Mouse (Mus musculus): Measurements from ENCODE around the gene Kctd11. TPM values are rescaled to one million over a fixed set of nuclear protein-coding genes. Genes with fewer than 3 reads are reported as not detected.
"Not testable (repeated sequence)": the region's sequence is repeated elsewhere in the genome, so short reads cannot be mapped to it uniquely, and the experiment has no call there.

Gene Kctd11
- polyA plus RNA-seq, 1 experiment from 2014 or later = 3.3 TPM

DNA sequence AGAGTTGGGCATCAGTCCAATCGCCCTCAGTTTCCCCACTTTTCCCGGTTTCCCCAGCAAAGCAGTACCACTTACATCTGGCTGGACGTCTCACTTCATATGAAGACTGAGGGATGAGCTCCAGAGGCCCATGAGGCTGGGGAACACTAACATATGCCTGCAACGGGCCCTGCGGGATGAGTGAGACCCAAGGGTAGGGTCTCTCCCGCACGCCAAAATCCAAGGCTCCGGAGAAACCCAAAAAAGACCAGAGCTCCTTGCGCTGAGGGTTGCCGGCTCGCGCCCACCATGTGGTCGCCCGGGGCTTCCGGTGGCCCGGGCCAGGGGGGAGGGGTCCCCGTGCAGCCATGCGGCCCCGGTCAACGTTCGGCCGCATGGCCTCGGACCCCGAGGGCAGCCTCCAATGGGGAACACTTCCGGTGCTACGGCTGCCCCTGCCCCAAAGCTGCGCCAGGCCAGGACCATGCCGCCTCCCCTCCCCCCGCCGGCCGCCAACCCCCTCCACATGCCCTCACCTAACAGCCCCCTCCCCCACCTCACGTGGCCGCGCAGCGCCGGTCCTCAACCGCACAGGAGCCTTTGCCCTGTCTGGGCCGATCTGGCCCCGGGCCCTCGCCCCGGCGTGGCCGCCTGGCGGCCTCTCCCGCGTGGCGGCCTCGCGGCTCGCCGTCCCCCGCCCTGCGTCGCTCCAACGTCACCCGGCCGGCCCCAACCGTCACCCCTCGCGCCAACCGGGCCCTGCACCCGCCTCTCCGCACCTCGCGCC is 39.2 kb upstream of the Kctd11 start:
- under 1% methylated on average over 64 of the region's 65 CpGs for WGBS (ENCODE audit: insufficient replicate concordance)
- H3K9ac ChIP-seq (ENCODE audit: low read depth, low read length) = peak overlapping the region; percentile 99
- no peak for ATAC-seq (replicated peaks; ENCODE audit: insufficient number of reproducible peaks, low FRiP score, low TSS enrichment)
- H3K4me1 ChIP-seq (ENCODE audit: control insufficient read depth, insufficient read depth, low read length) = peaks cover 23% of the 10 kb centered on the region
- no peaks in the 10 kb centered on the region for H3K27me3 ChIP-seq (ENCODE audit: control insufficient read depth, insufficient read depth, low read length)
- H3K9me3 ChIP-seq (replicated peaks; ENCODE audit: control insufficient read depth, low read length) = no peaks in the 10 kb centered on the region
- peak overlapping the region; percentile 72 for H3K4me2 ChIP-seq
- peak overlapping the region; percentile 98 for H3K27ac ChIP-seq (ENCODE audit: low read depth, low read length)
- peaks cover 20% of the 10 kb centered on the region for H3K36me3 ChIP-seq (ENCODE audit: control insufficient read depth, insufficient read depth, low read length)
- peak overlapping the region; percentile 95 for H3K4me3 ChIP-seq (ENCODE audit: low read depth, low read length)

DNA sequence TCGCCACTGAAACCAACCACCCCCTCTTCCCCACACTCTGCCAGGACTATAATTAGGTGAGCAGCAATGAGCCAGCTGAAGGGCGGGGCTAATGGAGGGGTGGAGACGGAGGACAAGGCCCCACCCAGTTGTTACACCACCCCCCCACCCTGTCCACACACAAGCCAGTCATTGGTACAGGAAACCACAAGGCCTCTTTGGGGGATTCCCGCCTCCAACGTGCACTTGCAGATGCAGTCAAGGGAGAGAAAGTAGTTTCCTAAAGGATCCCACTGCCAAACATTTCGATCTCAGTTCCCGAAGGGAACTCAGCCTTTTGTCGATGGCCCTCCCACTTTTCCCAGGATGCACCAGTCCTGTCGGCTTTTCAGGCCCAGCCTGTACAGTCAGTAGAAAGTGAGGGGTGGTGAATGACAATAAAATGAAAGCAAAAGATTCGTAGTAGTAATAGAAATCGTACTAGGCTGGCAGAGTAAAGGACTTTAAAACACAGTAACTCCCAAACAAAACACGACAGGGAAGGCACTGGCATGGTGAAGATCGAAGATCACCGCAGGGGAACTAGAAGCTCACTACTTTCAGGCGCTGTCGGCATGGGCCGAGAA is 38.6 kb upstream of the Kctd11 start:
- under 1% methylated on average over 17 of the region's 17 CpGs for WGBS (ENCODE audit: insufficient replicate concordance)
- ATAC-seq (replicated peaks; ENCODE audit: insufficient number of reproducible peaks, low FRiP score, low TSS enrichment) = 0 out of 2 replicates have a peak, but pooled peaks have one; percentile 23
- Histone ChIP-seq H3K4me1 (ENCODE audit: control insufficient read depth, insufficient read depth, low read length) (peaks cover 30% of the 10 kb centered on the region), H3K9ac (ENCODE audit: low read depth, low read length) (peak overlapping the region; percentile 99), H3K27ac (ENCODE audit: low read depth, low read length) (peak overlapping the region; percentile 98), H3K4me2 (peak overlapping the region; percentile 72), H3K4me3 (ENCODE audit: low read depth, low read length) (peak overlapping the region; percentile 95), H3K36me3 (ENCODE audit: control insufficient read depth, insufficient read depth, low read length) (peaks cover 21% of the 10 kb centered on the region), H3K9me3 (replicated peaks; ENCODE audit: control insufficient read depth, low read length) (no peaks in the 10 kb centered on the region), H3K27me3 (ENCODE audit: control insufficient read depth, insufficient read depth, low read length) (no peaks in the 10 kb centered on the region)

DNA sequence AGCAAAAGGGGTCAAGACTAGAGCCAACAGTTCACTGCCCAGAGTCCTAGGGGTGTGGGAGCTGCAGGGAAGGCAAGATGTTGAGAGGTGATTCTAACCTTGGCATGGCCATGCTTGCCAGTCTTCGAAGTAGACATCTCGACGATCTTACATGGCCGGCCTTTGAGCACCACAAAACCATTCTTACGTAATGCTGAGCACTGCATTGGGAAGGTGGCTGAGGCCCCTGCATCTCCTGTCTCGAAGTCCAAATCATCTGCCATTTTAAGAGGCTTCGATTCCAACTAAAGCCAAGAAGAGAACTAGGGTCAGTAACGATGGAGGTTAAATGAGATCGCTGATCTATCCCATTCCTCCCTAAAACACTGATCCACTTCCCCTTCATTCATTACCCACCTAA is 37.8 kb upstream of the Kctd11 start:
- ATAC-seq (replicated peaks; ENCODE audit: insufficient number of reproducible peaks, low FRiP score, low TSS enrichment) = no peak
- Histone ChIP-seq H3K4me2 (peak overlapping the region; percentile 72), H3K27ac (ENCODE audit: low read depth, low read length) (peak overlapping the region; percentile 98), H3K9ac (ENCODE audit: low read depth, low read length) (peak overlapping the region; percentile 99), H3K4me1 (ENCODE audit: control insufficient read depth, insufficient read depth, low read length) (peaks cover 32% of the 10 kb centered on the region), H3K36me3 (ENCODE audit: control insufficient read depth, insufficient read depth, low read length) (peaks cover 21% of the 10 kb centered on the region), H3K9me3 (replicated peaks; ENCODE audit: control insufficient read depth, low read length) (no peaks in the 10 kb centered on the region), H3K27me3 (ENCODE audit: control insufficient read depth, insufficient read depth, low read length) (no peaks in the 10 kb centered on the region), H3K4me3 (ENCODE audit: low read depth, low read length) (peak overlapping the region; percentile 95)
- 82% methylated on average over 9 of the region's 9 CpGs for WGBS (ENCODE audit: insufficient replicate concordance)

DNA sequence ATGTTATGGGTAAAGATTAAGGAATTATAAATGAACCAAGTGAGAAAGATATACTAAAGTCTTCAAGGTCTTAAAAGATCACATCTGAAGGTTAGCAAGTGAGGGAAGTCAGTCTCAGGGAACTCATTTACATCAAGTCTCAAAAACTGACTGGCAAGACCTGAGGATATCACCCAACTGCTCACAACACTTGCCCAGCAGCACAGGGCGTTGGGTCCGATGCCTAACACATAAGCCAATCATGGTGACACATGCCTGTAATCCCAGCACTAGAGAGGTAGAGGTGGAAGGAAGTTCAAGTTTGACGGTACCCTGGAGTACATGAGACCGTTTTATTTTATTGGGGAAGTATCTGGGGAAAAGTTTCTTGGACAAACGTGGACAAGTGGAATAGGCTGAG is 36.9 kb upstream of the Kctd11 start:
- no peak overlapping the region; the same call in 1 of the 2 replicates for H3K4me2 ChIP-seq
- no peak overlapping the region for H3K9ac ChIP-seq (ENCODE audit: low read depth, low read length)
- ATAC-seq (replicated peaks; ENCODE audit: insufficient number of reproducible peaks, low FRiP score, low TSS enrichment) = no peak
- H3K27me3 ChIP-seq (ENCODE audit: control insufficient read depth, insufficient read depth, low read length) = no peaks in the 10 kb centered on the region
- H3K36me3 ChIP-seq (ENCODE audit: control insufficient read depth, insufficient read depth, low read length) = peaks cover 23% of the 10 kb centered on the region
- 82% methylated on average over 5 of the region's 5 CpGs for WGBS (ENCODE audit: insufficient replicate concordance)
- no peaks in the 10 kb centered on the region for H3K9me3 ChIP-seq (replicated peaks; ENCODE audit: control insufficient read depth, low read length)
- no peak overlapping the region for H3K27ac ChIP-seq (ENCODE audit: low read depth, low read length)
- H3K4me1 ChIP-seq (ENCODE audit: control insufficient read depth, insufficient read depth, low read length) = peaks cover 36% of the 10 kb centered on the region
- no peak overlapping the region for H3K4me3 ChIP-seq (ENCODE audit: low read depth, low read length)

DNA sequence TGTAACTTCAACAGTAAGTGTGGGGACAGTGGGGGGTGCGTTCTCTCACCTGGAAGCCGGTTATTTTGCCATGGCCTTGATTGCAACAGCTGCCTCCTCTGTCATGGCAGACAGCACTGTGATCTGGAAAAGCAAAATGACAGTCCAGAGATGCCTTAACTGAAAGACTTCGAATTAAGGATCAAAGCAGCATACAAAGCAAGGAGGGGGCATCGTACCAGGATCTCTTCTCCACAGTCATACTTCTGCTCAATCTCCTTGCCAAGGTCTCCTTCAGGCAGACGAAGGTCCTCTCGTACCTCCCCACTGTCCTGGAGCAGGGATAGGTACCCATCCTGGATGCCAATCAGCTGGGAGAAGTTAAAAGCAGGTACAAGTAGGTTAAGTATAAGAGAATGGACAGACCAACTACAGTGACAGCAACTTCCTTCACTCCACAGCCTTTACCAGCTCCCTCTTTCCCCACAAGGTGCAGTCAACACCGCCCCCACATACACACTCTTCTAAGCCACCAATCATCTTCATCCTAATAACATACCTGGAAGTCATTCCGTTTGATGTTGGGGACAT is 36.3 kb upstream of the Kctd11 start:
- Histone ChIP-seq H3K27ac (ENCODE audit: low read depth, low read length) (no peak overlapping the region), H3K27me3 (ENCODE audit: control insufficient read depth, insufficient read depth, low read length) (no peaks in the 10 kb centered on the region), H3K4me1 (ENCODE audit: control insufficient read depth, insufficient read depth, low read length) (peaks cover 37% of the 10 kb centered on the region), H3K9ac (ENCODE audit: low read depth, low read length) (no peak overlapping the region), H3K4me3 (ENCODE audit: low read depth, low read length) (no peak overlapping the region), H3K36me3 (ENCODE audit: control insufficient read depth, insufficient read depth, low read length) (peaks cover 23% of the 10 kb centered on the region), H3K4me2 (no peak overlapping the region; the same call in none of the 2 replicates), H3K9me3 (replicated peaks; ENCODE audit: control insufficient read depth, low read length) (no peaks in the 10 kb centered on the region)
- no peak for ATAC-seq (replicated peaks; ENCODE audit: insufficient number of reproducible peaks, low FRiP score, low TSS enrichment)
- WGBS (ENCODE audit: insufficient replicate concordance) = 82% methylated on average over 8 of the region's 8 CpGs

DNA sequence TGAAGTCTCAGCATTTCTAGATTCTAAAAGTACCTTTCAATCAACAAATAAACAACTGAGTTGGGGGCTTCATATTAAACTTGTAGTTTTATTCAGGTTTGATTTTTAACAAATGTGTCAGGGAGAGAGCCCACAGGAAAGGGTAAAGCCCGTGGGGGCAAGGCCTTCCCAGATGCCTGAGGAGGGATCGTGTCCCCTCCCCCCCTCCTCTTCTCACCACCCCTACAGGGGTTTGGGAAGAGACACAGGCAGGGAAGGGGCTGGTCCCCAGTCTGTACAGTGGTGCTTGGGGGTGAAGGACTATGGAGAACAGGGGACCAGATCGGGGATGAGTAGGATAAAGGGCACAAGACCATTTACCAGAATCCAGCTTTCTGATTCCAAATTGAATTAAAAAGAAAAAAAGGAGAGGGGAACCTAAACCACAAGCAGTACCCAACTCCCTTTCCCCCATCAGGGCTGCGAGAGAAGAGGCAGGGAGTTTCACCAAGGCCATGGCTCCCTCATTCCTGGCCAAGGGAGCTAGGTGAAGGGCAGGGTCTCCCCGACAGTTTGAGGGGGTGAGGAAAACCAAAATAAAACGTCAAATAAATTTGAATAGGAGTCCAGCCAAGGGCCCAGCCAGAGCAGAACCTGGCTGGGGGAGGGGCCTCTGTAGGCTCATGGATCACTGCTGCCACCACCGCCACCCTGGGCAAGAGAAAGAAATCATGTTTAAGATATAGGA is 35.6 kb upstream of the Kctd11 start:
- ATAC-seq (replicated peaks; ENCODE audit: insufficient number of reproducible peaks, low FRiP score, low TSS enrichment); H3K9ac ChIP-seq (ENCODE audit: low read depth, low read length); H3K9me3 ChIP-seq (replicated peaks; ENCODE audit: control insufficient read depth, low read length); H3K27me3 ChIP-seq (ENCODE audit: control insufficient read depth, insufficient read depth, low read length); H3K4me3 ChIP-seq (ENCODE audit: low read depth, low read length): not testable (repeated sequence)
- H3K36me3 ChIP-seq (ENCODE audit: control insufficient read depth, insufficient read depth, low read length) = peaks cover 29% of the 10 kb centered on the region
- H3K4me1 ChIP-seq (ENCODE audit: control insufficient read depth, insufficient read depth, low read length) = peaks cover 33% of the 10 kb centered on the region
- 0 out of 2 replicates have a peak overlapping the region, but pooled peaks have one; percentile 7 for H3K27ac ChIP-seq (ENCODE audit: low read depth, low read length)
- peak overlapping the region; percentile 21; the same call in 1 of the 2 replicates for H3K4me2 ChIP-seq
- WGBS (ENCODE audit: insufficient replicate concordance) = 51% methylated on average over 7 of the region's 7 CpGs

DNA sequence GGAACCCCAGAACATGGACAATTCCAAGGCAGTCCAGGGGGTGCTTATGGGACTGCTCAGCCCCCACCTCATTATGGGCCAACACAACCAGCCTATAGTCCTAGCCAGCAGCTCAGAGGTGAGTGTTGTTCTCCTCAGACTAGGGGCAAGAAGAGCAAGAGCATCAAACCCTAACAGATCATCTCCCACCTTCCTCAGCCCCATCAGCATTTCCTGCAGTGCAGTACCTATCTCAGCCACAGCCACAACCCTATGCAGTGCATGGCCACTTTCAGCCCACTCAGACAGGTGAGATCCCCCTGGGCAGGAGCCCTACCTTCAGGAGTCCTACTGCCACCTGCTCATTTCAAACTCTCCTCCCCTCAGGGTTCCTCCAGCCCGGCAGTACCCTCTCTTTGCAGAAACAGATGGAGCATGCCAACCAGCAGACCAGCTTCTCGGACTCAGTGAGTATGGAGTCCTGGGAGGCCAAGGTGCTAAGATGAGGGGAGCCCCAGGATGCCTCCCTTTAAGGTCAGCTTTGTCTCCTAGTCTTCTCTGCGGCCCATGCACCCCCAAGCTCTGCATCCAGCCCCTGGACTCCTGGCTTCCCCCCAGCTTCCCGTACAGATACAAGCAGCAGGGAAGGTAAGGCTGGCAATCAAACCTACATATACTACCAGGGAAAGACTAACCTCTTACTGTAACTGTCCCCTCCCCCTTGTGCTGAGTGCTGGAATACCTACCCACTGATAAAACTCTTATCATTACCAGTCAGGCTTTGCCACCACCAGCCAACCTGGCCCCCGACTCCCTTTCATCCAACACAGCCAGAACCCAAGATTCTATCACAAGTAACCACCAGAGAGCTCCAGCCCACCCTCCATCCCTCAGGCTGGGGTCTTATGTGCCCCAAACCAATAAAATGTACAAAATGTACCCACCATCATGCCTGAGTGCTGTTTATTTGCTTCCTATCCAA is 34.7 kb upstream of the Kctd11 start:
- peak overlapping the region; percentile 90 for H3K4me3 ChIP-seq (ENCODE audit: low read depth, low read length)
- ATAC-seq (replicated peaks; ENCODE audit: insufficient number of reproducible peaks, low FRiP score, low TSS enrichment) = no peak
- WGBS (ENCODE audit: insufficient replicate concordance) = 55% methylated on average over 5 of the region's 5 CpGs
- H3K4me2 ChIP-seq = peak overlapping the region; percentile 99
- H3K9me3 ChIP-seq (replicated peaks; ENCODE audit: control insufficient read depth, low read length) = no peaks in the 10 kb centered on the region
- peak overlapping the region; percentile 46; the same call in 1 of the 2 replicates for H3K9ac ChIP-seq (ENCODE audit: low read depth, low read length)
- H3K36me3 ChIP-seq (ENCODE audit: control insufficient read depth, insufficient read depth, low read length) = peaks cover 37% of the 10 kb centered on the region
- H3K27me3 ChIP-seq (ENCODE audit: control insufficient read depth, insufficient read depth, low read length) = no peaks in the 10 kb centered on the region
- peak overlapping the region; percentile 70 for H3K27ac ChIP-seq (ENCODE audit: low read depth, low read length)
- H3K4me1 ChIP-seq (ENCODE audit: control insufficient read depth, insufficient read depth, low read length) = peaks cover 33% of the 10 kb centered on the region
